Mouse (Mus musculus) lung, postnatal 4 days (tissue): ENCODE measurements around the gene Tmem108.
A peak's percentile ranks its signal among the peaks of the same experiment; 100 is the strongest.

ENCODE experiments used
- DNase-seq, 2 experiments: peaks; one replicate each; pipeline ENCODE4 v3.0.0; 2021

Gene Tmem108

DNA sequence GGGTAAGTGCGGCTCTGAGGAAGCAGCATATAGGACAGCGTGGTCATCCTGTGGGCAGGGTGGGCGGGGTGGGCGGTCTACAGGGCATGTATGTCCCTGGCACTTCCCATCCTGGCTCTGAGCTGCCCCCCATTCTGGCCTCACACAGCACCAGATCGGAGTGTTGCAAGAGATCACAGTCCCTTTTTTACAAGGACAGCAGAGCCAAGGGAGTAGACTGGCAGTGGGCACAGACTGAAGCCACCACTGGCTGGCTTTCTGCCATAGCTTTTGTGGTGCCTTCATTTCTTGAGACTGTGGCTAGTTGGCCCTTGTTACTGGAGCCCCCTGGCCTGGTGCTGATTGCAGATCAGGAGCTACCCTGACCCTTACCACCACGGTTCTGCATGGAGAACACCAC lies 275.4 kb downstream of the Tmem108 start:
- DNase-seq: no peak

DNA sequence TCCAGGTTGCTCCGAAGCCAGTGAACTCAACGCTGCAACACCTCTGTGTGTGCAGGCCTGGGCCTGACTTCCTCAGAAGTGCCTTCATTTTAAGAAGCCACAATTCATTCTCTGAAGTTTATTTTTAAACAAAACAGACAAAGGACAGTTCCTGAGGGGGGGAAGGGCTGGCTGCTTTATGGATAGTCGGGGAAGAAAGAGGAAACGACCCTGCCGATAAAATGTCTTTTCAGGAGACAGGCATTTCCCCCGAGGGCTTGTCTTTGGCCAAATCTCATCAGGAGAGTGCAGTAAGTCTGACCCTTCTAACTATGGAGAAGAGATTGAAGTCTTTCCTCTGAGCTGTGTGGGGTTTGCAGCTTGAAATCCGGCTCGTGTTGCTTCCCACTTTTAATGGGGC lies 276.0 kb downstream of the Tmem108 start:
- peak in 1 of 2 experiments; percentile 24 for DNase-seq

DNA sequence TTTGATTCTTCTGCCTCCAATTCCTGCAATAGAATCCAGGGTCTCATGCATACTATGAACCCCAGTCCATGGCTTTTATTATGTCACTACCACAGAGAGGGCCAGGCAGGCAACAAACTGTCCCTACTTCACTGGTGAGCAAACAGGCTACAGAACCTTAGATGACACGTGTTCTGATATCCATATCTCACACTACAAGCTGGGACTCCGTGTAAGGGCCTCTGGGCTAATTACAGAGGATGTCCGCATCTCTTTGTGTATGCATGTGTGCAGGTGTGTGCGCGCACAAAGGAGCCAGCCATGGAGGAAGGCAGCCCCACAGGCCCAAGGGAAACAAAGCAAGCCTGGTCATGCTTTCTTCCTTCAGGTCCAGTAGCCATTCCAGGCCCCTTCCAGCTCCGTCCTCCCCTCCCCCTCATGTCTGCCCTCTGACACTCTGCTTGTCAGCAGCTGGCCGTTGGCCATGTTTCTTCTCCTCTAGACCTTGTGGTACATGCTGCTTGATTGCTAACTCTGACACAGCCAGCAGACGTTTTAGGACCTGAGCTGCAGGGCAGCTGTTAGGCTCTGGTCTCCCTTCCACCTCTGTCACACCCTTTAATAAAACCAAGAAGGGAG lies 280.9 kb downstream of the Tmem108 start:
- DNase-seq: peak; percentile 42 to 66

DNA sequence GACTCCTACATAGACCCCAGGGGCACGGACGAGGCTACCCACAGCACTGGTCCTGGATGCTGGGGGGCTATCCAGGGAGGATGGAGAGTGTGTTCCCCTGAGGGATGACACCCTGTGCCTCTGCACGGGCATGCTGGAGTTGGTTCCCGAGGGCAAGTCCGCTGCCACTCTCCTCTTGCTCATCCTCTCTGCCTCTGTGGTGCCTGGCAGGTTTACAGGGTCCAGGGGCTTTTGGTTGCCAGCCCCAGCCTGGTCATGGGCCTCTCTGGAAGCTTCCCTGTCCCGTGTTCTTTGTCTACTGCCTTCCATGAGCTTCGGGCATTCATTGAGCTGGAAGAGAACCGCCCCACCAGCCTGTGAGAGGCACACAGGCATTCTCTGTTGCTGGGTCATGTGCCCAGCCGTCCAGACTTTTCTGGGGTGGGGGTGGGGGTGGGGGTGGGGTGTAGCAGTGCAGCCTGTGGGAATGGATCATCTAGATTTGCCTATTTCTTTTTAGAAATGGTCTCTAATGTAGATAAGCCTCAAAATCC lies 281.5 kb downstream of the Tmem108 start, which contains the start of gene Bfsp2:
Gene Bfsp2 (minus strand): TSS at position 377 of the 533 bp plus-strand sequence.
- DNase-seq: no peak

DNA sequence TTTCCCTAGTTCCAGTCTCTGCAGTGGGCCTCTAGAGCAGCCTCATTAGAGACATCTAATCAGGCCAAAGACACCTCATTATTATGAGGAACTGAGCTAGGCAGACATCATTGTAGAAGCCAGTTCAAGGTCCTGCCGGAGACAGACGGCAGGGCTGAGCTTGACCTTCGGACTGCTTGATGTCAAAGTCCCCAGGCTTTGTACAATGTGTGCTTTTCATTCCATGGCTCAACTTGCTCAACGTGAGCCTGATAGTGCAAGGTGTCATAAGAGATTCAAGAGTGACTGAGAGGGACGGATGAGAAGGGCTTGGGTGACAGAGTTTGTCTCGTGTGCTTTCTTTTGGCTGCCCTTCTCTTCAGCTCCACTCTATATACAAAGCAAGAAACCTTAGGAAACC lies 286.2 kb downstream of the Tmem108 start:
- DNase-seq: no peak

DNA sequence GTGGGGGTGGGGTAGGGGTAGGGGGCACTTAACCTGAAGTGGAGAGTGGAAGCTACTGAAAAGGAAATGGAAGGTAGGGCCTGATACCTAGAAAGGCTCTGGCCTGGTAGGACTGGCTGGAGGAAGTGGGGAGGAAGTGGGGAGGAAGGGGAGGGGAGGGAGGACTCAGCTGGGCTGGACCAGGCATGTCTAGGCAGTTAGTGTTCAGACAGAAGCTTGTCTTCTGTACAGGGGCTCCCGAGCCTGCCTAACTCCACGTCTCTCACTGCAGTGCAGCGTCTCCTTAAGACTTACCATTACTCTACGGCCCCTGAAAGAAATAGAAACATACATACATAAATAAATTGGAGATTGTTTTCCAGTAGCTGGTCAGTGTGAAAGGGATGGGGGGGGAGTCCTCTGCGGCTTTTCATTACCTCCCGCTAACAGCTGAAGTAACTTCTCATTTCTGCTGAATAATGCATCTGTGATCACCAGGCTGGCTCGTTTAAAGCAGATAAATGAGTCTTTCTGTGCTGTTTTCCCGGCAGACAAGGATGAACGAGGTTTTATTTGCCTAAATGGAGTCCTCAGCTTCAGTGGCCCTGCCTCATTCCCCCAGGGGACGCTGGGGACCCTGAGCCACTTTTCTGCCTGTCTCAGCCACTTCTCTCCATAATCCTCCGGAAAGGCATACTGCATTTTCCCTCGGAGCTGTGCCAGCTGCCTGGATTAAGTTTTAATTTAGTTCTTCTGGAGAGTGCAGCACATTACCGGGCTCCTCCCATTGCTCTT lies 287.5 kb downstream of the Tmem108 start:
- no peak for DNase-seq

DNA sequence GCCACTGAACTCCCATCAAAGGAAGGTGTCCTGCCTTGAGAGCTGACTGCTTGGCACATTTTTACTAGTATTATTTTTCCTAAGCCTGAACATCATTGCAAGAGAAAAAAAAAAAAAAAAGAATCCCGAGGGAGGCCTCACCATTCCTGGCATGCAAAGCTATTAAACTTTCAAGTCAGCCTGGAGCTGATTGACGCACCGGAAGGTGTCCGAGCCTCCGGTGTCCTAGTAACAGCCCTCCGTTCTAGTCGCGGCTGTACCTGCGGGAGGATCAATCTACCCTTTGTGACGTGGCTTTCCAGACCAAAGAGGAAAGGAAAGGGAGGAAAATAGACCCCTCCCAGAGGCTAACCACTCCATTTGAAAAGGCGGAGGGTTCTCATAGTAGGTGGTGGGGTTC lies 289.9 kb downstream of the Tmem108 start:
- no peak for DNase-seq

DNA sequence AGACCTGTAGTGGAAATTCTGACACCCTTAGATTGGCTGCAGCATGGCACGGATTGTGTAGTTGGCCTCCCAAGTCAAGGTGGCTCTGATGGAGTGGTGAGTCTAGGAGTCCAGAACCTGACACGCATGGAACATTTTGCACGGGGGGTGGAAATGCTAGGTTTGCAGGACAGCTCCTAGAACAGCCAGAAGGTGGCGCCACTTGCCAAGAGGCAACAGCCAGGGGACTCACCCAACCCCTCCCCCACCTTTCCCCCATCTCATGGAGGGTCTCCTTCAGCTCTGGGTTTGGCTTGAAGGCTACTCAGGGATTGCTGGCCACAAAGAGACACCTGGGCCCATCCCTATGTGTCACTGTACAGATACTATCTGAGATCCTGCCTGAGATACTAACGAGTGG lies 292.1 kb downstream of the Tmem108 start:
- DNase-seq: peak in 1 of 2 experiments; percentile 33

DNA sequence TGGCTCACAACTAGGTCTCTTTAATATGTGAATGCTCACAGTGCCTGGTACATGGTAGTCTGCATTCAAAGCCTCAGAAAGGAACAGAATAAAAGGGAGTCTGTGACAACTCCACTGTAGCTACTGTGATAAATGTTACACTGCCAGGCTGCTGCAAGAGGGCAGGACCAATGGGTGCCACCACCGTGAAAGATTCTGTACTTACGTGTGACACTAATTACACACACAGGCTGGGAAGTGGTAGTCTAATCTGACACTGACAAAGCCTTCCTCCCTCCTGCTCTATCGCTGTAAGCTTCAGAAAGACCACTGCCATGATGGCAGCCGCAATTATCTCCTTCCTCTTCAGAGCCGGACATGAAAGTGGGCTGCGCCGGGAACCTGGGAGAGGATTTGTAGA lies 292.7 kb downstream of the Tmem108 start:
- DNase-seq: no peak

DNA sequence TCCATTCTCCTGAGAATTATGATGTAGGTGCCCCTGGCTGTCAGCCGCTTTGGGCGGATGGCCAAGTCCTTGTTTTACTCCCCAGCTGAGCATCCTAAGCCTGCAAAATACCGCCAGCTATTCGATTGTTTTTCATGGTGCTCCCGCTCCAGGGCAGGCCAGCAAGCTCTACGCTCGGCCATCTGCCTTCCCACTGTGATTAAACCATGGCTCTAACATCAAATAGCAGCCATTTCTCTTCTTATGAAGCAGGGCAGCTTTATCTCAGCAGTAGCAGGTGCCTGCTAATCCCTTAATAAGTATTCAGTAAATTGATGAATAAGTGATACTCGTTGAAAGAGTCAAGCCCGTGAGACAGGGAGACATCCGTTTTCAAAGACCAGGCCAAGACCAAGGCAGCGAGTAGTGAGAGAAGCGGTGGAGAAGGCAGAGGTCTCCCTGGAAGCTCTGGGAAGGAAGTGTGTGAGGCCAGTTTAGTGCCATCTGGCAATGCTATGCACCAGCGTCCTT lies 295.9 kb downstream of the Tmem108 start:
- DNase-seq: no peak

DNA sequence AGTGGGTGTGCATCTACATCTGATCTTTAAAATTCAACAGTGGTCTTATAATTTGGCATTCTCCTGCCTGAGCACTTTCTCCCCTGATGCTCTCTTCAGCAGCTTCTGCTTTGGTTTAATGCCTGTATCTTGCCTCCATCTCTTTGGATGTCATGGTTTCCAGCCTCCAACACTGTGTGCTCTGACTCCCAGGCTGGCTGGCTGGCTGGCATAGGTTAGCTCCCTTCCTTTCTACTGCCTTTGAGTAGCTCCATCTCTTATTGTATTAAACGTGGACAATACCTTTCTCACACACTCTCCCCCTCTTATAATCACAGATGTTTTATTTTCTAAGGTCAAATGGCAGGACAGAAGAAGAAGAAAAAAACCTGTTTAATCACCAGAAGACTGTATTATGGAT lies 296.3 kb downstream of the Tmem108 start:
- DNase-seq: no peak

DNA sequence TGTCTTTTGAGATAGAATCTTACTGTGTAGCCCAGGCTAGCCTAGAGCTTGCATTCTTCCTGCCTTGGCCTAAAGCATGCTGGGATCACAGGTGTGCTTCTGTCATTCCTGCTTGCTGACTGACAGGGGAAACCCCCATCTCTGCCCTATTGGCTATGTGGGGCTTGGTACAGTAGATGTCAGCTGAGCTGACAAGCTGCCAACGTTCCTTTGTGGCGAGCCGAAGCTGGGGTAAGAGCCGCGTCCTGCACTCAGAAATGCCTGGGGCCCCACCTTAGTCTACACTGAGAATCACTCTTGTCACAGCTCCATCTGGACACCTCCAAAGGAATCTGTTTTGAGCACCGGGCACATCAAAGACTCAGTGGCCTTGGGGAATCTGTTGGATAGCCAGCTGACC lies 297.8 kb downstream of the Tmem108 start:
- DNase-seq: no peak

DNA sequence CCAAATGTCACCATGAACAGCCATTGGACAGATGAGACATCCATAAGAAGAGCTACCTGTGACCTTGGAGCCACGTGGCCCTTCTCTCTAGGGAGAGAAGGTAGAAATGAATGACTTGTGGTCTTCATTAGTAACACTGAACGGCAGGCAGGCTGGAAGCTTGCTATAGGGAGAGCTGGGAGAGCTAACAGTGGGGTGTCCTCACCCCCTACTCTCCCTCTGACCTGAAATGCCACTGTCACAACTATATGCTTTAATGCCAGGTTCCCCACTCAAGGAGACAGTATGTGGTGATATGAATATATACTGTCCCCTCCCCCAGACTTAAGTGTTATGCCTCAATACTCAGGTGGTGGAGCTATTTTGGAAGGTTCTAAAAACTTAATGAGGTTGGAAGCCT lies 301.8 kb downstream of the Tmem108 start:
- no peak for DNase-seq

DNA sequence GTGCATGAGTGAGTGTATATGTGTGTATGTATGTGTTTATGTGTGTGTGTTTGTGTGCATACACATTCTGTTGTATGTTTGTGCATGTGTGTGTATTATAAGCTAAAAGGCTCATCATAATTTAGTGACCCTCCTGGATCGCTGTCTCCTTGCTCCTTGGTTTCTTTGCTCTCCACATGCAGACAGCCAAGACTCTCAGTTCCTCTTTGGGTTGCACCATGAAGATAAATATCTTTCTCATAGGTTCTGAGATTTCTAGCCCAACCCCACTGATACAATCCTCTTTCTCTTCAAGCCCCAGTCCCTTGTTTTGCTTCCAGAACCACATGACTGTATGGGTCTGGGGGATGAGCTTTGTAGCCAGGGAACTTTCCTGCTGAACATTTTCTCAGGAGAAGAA lies 302.3 kb downstream of the Tmem108 start:
- DNase-seq: no peak

DNA sequence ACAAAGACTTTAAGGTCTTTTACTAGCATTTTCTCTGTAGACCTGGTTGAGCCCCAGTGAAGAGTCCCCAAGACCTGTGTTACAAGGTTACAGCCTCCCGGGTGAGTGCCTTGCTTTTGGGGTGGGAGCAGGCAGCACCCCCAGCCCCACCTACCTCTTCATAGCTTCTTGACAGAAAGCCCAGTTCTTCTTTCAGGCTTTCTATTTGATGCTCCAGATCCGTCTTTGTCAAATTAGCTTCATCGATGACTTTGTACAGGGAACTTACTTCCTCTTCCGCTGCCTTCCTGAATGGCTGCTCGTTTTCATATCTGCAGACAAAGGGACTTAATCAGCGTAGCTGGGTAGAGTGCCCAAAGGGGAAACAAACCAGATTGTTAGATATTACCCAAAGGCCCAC lies 312.0 kb downstream of the Tmem108 start:
- no peak for DNase-seq

DNA sequence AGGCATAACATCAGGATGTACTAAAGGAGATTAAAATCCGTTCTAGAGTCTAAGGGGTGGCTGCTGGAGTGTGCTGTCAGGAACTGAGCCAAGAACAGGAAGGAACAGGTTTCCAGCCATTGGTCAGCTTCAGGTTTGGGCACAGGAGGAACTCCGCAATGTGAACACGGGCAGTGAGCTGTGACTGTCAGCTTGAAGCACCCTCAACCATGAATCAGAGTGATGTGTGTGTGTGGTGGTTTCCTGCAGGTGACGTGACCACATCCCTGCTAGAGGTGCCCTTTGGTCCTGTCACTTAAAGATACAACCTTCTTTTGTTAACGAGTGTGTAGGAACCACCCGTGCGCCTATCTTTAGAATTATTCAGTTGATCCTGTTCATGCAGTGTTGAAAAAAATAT lies 312.5 kb downstream of the Tmem108 start:
- peak; percentile 7 to 31 for DNase-seq

DNA sequence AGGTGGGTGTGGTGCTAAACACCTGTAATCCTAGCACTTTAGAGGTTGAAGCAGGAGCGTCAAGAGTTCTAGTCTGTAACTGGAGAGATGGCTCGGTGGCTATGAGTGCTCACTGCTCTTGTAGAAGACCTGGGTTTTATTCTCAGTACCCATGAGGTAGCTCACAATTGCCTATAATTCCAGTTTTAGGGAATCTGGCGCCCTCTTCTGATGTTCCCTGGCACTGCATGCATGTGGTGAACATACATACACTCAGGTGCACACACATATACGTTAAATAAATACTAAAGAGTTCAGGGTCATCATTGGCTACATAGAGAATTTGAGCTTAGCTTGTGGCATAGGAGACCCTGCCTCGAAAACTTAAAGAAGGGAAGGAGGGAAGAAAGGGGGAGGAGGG lies 317.0 kb downstream of the Tmem108 start:
- no peak for DNase-seq

DNA sequence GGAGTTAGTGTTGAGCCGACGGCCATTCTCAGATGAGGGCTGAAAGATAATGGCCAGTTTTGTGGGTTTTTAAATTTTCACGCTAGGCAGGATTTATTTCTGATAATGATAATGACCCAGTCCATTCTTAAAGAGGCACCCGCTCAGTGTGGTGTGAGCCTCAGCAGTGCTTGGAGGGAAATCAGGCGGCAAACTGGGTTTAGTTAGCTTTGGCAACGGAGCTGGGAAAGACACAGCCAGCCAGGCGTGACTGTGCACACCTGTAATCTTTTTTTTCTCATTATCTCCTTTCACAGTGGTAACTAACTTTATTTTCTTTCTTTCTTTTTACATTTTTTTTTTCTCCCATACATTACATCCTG lies 317.8 kb downstream of the Tmem108 start:
- no peak for DNase-seq

DNA sequence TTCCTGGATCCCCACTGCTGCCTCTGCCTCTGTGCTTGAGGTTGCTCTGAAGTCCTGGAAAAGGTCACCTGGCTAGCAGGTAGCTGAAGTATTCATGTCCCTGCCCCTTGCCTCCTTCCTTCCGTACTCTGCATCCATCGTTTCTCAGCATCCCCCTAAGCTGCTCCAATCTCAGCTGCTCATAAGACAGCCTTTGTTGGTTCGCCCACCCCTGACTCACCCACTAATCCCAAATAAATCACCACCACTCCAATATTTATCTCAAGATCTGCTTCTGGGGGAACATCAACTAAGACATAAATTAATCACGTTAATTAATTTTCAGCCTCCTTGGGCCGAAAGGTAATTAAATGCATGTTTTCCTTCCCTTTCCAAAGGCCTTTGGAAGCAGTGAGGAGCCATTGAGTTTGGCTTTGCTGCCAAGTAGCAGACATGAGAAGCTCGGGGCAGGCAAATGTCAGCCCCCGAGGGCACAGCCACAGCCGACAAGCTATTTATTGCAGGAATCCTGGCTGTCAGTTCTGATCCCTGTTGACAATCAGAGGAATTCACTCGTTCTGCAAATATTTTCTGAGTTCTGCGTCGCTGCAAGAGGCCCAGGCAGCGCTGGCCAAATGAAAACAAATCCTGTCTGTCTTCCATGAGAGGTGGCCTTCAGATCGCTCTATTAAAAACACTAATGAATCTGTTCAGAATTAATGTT lies 318.4 kb downstream of the Tmem108 start:
- peak in 1 of 2 experiments; percentile 45 for DNase-seq

DNA sequence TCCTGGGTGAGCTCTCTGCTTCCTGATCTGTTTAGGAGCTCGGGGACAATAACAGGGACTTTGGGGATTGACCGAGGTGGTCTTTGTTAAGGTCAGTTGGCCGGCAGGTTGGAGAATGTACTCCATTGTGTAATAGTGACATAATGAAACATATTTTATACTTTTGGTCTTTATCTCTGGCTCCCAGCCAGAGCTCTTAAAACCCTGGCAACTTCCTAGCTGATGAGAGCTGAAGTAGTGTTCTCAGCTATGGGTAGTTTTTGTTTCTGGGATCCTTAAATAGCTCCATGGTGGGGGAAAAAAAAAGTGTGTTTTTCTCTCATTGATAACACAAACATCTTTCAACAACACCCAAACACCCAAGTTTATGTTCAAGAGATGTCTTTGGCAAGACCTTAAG lies 321.0 kb downstream of the Tmem108 start:
- DNase-seq: no peak

DNA sequence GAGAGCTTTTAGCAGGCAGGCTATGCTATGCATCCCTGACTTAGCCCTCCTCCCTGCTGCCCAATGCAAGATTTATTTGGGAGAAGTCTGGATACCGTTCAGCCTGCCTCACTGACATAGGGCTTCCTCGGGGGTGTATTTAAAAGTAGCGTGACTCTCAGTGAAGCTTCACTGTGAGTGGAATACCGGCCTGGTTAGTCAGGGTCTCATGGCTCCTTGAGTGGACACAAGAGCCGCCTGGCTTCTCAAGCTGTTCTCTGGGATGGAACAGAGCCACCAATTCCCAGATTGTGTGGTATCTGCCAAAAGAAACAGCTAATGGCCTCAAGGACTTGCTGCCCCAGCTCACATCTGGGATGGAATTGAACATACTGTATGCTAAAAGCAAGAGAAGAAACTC lies 324.5 kb downstream of the Tmem108 start:
- DNase-seq: no peak

DNA sequence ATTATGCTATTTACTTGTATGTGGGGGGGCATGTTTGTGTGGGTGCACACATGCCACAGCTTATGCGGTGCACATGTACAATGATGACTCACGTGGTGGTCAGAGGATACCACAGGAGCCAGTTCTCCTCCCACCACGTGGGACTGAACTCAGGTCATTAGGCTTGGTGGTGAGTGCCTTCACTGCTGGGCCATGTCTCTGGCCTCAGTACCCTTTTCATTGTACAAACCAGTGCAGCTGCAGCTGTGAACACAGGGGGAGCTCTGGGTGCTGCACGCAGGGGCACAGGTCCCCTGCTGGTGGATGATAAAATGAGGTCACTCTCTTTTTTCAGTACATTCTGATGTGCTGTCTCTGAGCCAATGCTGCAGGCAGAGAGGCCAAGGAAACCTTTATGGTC lies 327.5 kb downstream of the Tmem108 start:
- DNase-seq: peak; percentile 40 to 44
